In genomic region chr1:78425793-78426700, GRCm38 (mm10) we compare ENCODE assay signal across 8 mouse cellular contexts.
DNase-seq lines count a peak whose midpoint lies in the region; ATAC-seq and TF ChIP-seq lines count a peak whose summit lies in the region.

No protein-coding gene starts in this region.

- H3K27me3 ChIP-seq in heart, embryonic 10.5 days (ENCODE audit: insufficient read depth, poor library complexity, severe bottlenecking), result no peaks in the 10 kb centered on the region
- no peaks in the 10 kb centered on the region for H3K27me3 ChIP-seq in heart, embryonic 14.5 days (ENCODE audit: control insufficient read depth, insufficient read depth, low read length)
- no peaks in the 10 kb centered on the region for H3K27me3 ChIP-seq in limb, embryonic 14.5 days (ENCODE audit: control insufficient read depth, insufficient read depth, low read length)
- no peaks in the 10 kb centered on the region for H3K27me3 ChIP-seq in thymus, adult 2 months (ENCODE audit: control insufficient read depth, insufficient read depth, low read length)

- no peak overlapping the region for H3K9ac ChIP-seq in heart, embryonic 14.5 days (ENCODE audit: low read length)
- H3K9ac ChIP-seq in limb, embryonic 14.5 days (ENCODE audit: low read depth, low read length, severe bottlenecking), result no peak overlapping the region

- TF ChIP-seq CTCF in thymus, adult 2 months (IDR thresholded peaks at IDR 0.05; ENCODE audit: borderline replicate concordance, control insufficient read depth, extremely low read depth, insufficient read depth, low read length, poor library complexity), result no peak

- no peak for TF ChIP-seq POLR2A in limb, embryonic 14.5 days (IDR thresholded peaks at IDR 0.05; ENCODE audit: borderline replicate concordance, extremely low read depth, insufficient read depth, insufficient read length)
- no peak for TF ChIP-seq POLR2A in thymus, adult 2 months (IDR thresholded peaks at IDR 0.05; ENCODE audit: control insufficient read depth, extremely low read depth, insufficient read depth, low read length, poor library complexity)

- no peak overlapping the region; the same call in 1 of the 2 replicates for H3K27ac ChIP-seq in heart, embryonic 10.5 days
- H3K27ac ChIP-seq in heart, embryonic 14.5 days (replicated peaks in 1 of 2; ENCODE audit: control insufficient read depth in 1 of 2, insufficient read depth in 1 of 2, low read depth in 2 of 2, low read length in 2 of 2), result peak overlapping the region; percentile 80 to 82
- no peak overlapping the region for H3K27ac ChIP-seq in limb, embryonic 14.5 days (replicated peaks; ENCODE audit: low read depth, low read length)
- H3K27ac ChIP-seq in thymus, adult 2 months (ENCODE audit: control insufficient read depth, insufficient read depth, low read length), result no peak overlapping the region

- WGBS in heart, embryonic 10.5 days, result 75% methylated on average over 7 of the region's 7 CpGs
- 41% methylated on average over 7 of the region's 7 CpGs for WGBS in heart, embryonic 14.5 days
- whole genome bisulfite sequencing in limb, embryonic 14.5 days, result 46% methylated on average over 7 of the region's 7 CpGs
- 97% methylated on average over 7 of the region's 7 CpGs for WGBS in thymus, adult 2 months

- H3K9me3 ChIP-seq in heart, embryonic 10.5 days, result no peaks in the 10 kb centered on the region
- H3K9me3 ChIP-seq in heart, embryonic 14.5 days (ENCODE audit: control insufficient read depth, low read length), result no peaks in the 10 kb centered on the region
- no peaks in the 10 kb centered on the region for H3K9me3 ChIP-seq in limb, embryonic 14.5 days (ENCODE audit: control insufficient read depth, low read length)

- H3K36me3 ChIP-seq in heart, embryonic 10.5 days, result peaks cover 13% of the 10 kb centered on the region; the same call in 1 of the 2 replicates
- H3K36me3 ChIP-seq in heart, embryonic 14.5 days (ENCODE audit: control insufficient read depth, insufficient read depth, low read length), result peaks cover 23% of the 10 kb centered on the region
- peaks cover 19% of the 10 kb centered on the region for H3K36me3 ChIP-seq in limb, embryonic 14.5 days (ENCODE audit: control insufficient read depth, insufficient read depth, low read length)
- H3K36me3 ChIP-seq in thymus, adult 2 months (ENCODE audit: control insufficient read depth, insufficient read depth, low read length), result peaks cover 12% of the 10 kb centered on the region; the same call in 1 of the 2 replicates

- peak; percentile 78 for ATAC-seq in heart, embryonic 14.5 days (ENCODE audit: insufficient number of reproducible peaks, insufficient read depth, low FRiP score, low read depth)
- ATAC-seq in limb, embryonic 14.5 days (ENCODE audit: low FRiP score, low read depth), result no peak

- DNase-seq in heart, adult 11 months, result peak; percentile 94
- DNase-seq in heart, embryonic 10.5 days (ENCODE audit: low spot score), result no peak
- DNase-seq in NIH3T3 (ENCODE audit: low read depth), result peak; percentile 11
- peak; percentile 28 for DNase-seq in limb, embryonic 14.5 days (ENCODE audit: low spot score)
- DNase-seq in thymus, adult 2 months, result no peak
- no peak for DNase-seq in spleen, postnatal 4 days (ENCODE audit: low spot score in 2 of 2)
- no peak for DNase-seq in thymus, postnatal 25 days

- peaks cover 51% of the 10 kb centered on the region for H3K4me1 ChIP-seq in heart, embryonic 10.5 days
- H3K4me1 ChIP-seq in heart, embryonic 14.5 days (ENCODE audit: control insufficient read depth in 2 of 2, insufficient read depth in 2 of 2, low read length in 2 of 2), result peaks cover 20 to 48% of the 10 kb centered on the region in 2 experiments
- peaks cover 9% of the 10 kb centered on the region for H3K4me1 ChIP-seq in limb, embryonic 14.5 days (ENCODE audit: control insufficient read depth, insufficient read depth, low read length)
- H3K4me1 ChIP-seq in thymus, adult 2 months (replicated peaks; ENCODE audit: control insufficient read depth, insufficient read depth, low read length), result peaks cover 3% of the 10 kb centered on the region

- H3K4me2 ChIP-seq in heart, embryonic 14.5 days (ENCODE audit: low read length), result peak overlapping the region; percentile 33
- no peak overlapping the region for H3K4me2 ChIP-seq in limb, embryonic 14.5 days (replicated peaks; ENCODE audit: low read depth, low read length, severe bottlenecking)

- H3K4me3 ChIP-seq in heart, embryonic 10.5 days, result no peak overlapping the region
- no peak overlapping the region for H3K4me3 ChIP-seq in heart, embryonic 14.5 days (ENCODE audit: control insufficient read depth in 1 of 2, insufficient read depth in 1 of 2, low read depth in 1 of 2, low read length in 2 of 2)
- no peak overlapping the region for H3K4me3 ChIP-seq in limb, embryonic 14.5 days (replicated peaks; ENCODE audit: low read length)
- no peak overlapping the region for H3K4me3 ChIP-seq in thymus, adult 2 months (ENCODE audit: control insufficient read depth, insufficient read depth, low read length)

Comparison
In these comparisons a context has a peak if more than half of its experiments do, and no peak if none do; other contexts are left out.
1. DNase-seq: peak in heart, adult 11 months (single experiment), NIH3T3 (single experiment) and limb, embryonic 14.5 days (single experiment); none in heart, embryonic 10.5 days (single experiment), thymus, adult 2 months (single experiment), spleen, postnatal 4 days (0 of 2) and thymus, postnatal 25 days (single experiment).
2. H3K27ac ChIP-seq: peak in heart, embryonic 14.5 days (2 of 2); none in heart, embryonic 10.5 days (single experiment), limb, embryonic 14.5 days (single experiment) and thymus, adult 2 months (single experiment).